Mouse (Mus musculus) heart, postnatal 4 days (tissue): ENCODE data around the gene Lcn8. TPM values are rescaled to one million over a fixed set of nuclear protein-coding genes. Genes with fewer than 3 reads are reported as not detected.
A peak's percentile ranks its signal among the peaks of the same experiment; 100 is the strongest.

ENCODE experiments used
- DNase-seq: peaks from one replicate; pipeline ENCODE4 v3.0.0; 2021
- total RNA-seq, 2 experiments: library from RNA; stranded (reverse); gene quantifications; 2 replicates each; pipeline ENCODE4 v1.2.3; 2021

Gene Lcn8
- total RNA-seq = under 1 TPM; 0.72 to 0.74 TPM

DNA sequence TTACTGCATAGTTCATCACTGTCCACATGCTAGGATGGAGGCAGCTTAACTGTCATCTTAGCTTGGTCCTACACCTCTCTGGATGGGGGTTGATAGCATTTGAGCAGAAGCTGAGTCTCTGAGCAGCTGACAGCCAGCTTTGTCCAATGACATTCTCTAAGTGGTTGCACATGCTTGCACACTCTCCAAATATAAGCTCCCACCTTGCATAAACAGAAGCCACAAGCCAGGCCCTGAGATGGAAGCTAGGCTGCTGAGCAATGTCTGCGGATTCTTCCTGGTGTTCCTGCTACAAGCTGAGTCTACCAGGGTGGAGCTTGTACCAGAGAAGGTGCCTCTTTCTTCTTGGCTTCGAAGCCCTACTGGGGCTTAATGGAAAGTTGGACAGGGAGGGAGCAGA lies at the start of gene Lcn8:
Lcn8 (plus strand) TSS at position 219 of the 400 bp plus-strand sequence.
- DNase-seq = no peak

DNA sequence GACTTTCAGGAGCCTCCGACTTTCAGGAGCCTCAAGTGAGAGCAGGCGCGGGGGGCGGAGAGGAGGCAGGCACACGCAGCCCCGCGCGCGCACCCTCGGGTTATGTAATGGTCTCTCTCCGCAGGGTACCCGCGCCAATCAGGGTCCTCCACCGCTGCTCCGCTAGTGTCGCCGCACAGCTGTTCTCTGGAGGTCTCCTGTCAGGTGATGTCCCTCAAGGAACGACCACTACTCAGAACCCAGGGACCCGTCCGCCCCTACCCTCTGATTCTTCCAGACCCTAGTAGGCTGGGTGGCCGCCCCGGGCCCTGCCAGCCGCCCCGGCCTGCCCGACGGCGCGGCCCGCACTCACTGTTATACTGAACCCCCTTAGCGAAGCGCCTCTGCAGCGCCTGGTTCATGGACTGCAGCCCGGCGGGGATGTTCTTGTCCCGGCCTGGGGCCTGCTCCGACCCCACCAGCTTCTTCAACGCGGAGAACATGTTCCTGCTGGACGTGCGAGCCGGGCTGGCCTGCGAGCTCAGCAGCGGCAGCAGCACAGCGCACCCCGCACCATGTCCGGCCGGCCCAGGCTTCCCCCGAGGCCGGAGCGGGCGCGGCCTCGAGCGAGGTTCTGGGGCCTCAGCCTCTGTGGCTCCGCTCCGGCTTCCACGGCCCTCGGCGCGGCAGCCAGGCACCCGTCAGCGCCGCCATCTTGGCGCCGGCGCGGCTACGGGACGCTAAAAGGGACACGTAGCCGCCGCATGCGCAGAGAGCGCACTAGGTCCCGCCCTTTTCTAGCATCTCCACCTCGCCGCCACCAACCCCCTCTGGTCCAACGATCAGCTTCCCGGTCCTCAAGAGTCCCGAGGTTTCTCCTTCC lies 44.9 kb upstream of the Lcn8 start, which contains the start of gene Rabl6:
Rabl6 (minus strand) TSS at position 761 of the 862 bp plus-strand sequence.
- DNase-seq = peak; percentile 91

DNA sequence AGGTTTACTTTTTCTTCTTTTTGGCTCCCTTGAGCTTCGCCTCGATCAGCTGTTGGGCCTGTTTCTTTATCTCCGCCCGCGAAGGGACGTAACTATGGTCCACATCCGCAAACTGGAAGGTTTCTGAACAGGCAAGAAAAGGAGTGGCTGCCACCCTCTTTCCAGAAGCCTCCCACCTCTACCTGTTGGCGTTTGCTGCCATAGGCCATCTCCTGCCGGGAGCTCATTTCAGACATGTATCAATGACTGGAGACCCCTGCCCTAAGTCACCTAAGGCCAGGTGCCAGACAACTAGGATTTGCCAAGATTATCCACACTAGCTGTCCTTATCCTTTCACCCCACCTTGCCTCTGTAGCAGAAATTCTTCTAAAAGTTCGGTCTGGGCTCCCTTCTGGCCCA lies 44.2 kb upstream of the Lcn8 start:
- DNase-seq = no peak

DNA sequence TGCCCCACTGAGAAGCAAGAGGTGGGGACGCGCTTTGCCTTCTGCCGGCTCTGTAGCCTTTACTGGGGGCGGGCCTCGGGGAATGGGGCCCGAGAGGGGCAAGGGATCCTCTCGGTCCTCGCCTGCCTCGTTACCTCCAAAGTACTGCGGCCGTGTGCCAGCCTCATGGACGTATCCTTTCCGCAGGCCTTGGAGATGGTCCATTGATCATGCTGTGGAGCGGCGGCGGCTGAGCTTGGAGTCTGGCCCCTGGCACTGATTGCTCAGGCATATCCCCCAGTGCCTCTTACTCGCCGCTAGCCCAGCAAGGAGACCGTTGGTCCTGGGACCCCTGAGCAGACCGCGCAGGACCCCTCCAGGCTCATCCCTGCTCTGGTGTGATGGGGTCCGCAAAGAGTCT lies 36.5 kb upstream of the Lcn8 start:
- DNase-seq = no peak

DNA sequence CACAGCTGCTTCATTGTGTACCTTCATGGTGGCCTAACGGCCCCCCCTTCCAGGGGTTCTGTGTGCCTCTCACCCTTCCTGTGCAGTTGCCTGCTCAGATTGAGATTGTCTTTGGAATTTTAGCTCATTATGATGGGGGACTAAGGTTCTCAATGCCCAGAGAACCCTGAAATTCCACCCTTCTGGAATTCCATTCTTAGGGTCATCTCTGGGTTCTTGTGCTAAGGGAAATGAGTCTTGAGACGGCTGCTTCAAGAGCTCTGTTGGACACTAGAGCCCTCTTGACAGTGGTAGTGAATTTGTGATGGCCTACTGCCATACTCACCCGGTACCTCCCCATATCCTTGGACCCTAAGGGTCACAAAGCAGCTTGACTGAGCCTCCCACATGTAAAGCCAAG lies 35.3 kb upstream of the Lcn8 start, which contains the start of gene Ccdc183:
Ccdc183 (minus strand) TSS at position 101 of the 400 bp plus-strand sequence.
- no peak for DNase-seq

DNA sequence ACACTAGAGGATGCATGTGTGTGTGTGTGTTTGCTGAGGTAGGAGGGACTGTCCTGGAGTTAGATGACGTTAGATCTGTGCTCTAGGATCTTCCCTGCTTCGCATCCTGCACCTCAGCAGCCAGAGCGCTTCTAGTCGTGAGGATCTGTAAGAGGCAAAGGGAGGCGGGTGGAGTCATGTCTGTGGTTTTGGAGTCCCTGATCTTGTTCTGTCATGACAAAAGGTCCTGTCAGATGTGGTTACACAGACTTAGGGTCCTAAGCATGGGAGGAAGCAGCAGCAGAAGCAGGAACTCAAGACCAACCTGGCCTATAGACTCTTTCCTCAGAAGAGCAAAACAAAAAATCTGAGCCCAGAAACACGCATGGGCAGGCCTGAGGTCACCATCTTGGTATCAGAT lies 32.5 kb upstream of the Lcn8 start:
- DNase-seq = no peak

DNA sequence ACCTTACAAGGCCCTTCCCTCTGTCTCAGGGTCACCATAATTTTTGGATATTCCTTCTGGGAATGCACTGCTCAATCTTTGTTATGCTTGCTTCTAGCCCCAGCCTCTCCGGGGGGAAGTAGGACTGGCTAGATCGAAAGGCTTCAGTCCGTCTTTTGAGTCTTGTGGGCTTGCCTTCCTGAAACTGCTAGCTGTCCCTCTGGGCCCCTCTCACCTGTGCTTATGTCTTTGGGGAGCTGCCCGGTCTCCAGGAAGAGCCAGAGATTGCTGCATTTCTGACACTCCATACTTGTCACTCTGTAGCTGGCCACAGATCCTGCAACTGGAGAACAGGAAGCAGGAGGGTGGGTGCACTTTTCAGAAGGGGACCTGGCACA lies 32.1 kb upstream of the Lcn8 start:
- no peak for DNase-seq

DNA sequence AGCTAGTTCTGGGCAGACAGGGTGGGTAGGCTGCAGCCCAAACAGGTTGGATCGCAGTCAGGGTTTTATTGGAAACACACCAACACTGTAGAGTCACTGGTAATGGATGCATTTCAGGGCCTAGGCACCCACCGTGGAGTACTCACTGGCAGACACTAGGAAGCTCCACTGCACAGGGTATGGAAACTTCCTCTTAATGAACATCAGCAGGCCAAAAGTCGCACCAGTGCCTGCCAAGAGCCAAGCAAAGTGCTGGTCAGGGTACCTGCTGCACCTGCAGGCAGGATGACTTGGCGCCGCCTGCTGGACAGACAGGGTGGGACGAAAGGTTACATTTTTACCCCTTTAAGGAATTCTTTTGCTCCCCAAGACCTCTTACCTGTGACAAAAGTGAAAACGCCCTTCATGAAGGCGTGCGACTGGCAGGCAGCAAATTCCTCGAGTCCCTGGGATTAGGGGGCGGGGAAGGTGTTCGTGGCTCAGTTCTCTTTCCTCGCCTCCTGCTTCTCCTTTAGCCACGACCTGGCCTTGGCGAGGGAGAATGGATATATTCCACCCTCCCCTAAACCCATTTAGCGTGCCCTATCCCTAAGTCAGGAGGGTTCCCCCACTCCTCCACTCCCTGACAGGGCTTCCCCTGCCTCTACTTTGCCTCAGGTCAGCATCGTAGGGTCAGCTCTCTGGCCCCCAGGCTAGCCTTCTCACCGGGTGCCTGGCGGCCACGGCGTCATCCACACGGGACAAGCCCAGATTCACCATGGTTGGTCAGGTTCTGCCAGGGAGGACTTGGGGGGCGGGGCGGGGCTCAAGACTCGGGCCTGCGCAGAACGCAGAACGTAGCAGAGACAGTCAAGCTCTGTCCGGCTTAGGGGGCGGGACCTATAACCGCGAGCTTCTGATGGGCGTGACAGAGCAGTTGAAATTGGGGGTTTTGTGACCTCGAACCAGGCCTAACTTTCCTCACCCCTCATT lies 31.4 kb upstream of the Lcn8 start, which contains the start of gene Tmem141:
Tmem141 (minus strand) TSS at position 777 of the 972 bp plus-strand sequence.
- DNase-seq = peak; percentile 92

DNA sequence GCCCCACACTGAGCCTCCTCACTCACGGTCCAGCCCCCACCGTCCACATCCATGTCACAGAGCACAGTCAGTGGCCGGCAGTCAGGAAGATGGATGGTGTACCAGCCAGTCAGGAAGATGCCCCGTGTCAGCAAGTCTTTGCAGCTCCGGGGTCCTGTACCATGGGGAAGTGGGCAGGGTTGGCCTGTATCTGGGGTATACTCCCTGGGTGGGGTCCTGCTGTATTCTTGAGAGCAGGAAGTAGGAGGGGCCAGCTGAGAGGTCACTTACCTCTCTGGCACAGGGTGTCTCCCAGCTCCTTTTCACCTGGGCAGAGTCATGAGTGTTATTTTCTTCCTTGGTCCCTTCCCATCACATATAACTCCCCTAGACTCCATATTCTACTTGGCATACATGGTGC lies 26.9 kb upstream of the Lcn8 start:
- no peak for DNase-seq

DNA sequence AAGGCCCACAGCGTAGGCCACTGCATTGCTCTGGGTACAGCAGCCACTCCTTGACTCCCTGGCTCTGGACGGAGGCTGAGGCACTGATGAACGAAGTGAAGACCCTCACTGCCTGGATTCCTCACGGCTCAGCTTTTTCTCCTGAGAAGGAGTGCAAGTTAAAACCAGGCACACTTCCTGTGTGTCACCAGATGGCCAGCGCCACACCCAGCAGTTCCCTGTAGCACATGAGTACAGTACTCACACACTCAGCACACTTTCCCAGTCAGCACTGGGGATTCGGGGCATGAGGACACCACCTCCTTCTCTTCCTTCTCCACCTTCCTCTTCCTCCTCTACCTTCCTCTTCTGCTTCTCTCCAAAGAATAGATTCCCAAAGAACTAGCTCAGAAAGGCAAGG lies 25.1 kb upstream of the Lcn8 start, which contains the start of gene Fcna:
Fcna (minus strand) TSS at position 220 of the 400 bp plus-strand sequence.
- DNase-seq = no peak

DNA sequence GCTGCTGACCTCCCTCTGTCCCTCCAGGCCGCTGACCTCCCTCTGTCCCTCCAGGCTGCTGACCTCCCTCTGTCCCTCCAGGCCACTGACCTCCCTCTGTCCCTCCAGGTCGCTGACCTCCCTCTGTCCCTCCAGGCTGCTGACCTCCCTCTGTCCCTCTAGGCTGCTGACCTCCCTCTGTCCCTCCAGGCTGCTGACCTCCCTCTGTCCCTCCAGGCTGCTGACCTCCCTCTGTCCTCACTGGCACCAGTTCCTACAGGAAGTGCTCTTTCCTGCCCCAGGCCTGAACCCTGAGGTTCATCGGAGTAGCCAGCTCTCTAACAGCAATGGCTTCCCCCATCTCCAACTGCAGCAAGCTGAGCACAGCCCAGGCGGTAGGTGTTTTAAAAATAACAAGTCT lies 24.2 kb upstream of the Lcn8 start:
- DNase-seq = no peak

DNA sequence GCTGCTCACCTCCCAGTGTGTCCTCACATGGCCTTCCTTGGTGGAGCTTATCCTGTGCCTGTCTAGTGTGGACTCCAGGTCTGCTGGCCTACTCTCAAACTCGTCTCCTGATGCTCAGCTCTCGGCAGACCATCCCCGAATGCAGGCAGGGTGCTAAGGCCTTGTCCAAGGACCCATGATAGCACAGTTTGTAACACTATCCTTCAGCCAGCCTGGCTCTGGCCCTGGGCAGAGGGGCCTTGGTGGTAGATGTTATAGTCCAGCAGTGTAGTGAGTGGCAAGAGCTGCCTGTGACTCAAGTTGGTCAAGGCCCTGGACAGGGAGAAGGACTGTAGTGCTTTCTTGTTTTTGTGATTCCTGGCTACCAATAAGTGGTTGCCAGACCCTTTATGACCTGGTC lies 19.3 kb upstream of the Lcn8 start:
- DNase-seq = no peak

DNA sequence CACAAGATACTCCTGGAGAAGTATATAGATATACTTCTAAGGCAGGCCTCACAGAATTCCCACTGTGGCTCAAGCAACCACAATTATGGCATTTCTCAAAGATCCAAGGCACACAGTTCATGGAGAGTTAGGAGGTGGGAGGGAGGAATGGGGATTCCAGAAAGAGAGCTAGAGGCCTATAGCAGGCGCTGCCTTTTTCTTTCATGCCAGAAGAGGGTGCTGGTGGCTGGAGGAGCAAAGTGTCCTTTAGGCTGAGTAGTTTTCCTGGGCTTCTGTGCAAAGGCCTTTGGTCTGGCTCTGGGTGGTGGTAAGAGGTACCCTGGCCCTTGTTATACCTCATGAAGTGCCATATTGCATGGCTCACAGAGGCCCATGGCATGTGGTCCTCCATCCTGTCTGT lies 18.9 kb upstream of the Lcn8 start:
- DNase-seq = no peak

DNA sequence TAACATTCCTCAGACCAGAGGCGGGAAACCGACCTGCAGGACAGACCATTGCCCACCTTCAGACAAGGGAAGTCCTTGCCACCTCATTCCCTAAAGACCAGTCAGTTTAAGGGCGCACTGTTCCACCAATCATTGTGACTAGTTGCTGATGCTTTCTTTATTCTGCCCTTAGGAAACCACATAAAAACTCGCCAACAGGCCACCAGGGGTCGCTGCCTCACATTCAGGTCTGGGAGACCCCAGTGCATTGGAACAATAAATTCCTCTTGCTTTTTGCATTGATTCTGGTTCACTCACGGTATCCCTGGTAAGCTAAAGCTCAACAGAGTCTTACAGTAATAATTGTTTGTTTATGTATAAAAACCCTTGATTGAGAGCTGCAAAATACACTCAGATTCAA lies 13.0 kb upstream of the Lcn8 start:
- peak; percentile 68 for DNase-seq

DNA sequence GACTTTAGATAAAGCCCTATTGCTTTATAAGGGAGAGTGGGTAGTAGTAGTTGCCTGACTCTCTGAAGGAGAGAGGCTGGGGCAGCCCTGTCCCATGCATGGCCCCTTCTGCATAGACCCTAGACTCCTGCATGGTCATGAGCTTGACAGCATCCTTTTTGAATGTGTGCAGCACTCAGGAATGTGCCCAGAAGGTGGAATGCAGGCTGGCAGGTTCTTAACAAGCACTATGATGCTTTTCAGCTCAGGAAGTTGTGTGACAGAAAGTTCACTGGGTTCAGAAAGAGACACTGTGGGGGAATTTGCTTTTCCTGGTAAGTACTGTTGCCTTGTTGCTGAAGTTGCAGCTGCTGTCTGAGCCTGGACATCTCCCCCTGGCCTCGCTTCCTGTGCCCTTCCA lies 1.6 kb downstream of the Lcn8 start:
- DNase-seq = no peak

DNA sequence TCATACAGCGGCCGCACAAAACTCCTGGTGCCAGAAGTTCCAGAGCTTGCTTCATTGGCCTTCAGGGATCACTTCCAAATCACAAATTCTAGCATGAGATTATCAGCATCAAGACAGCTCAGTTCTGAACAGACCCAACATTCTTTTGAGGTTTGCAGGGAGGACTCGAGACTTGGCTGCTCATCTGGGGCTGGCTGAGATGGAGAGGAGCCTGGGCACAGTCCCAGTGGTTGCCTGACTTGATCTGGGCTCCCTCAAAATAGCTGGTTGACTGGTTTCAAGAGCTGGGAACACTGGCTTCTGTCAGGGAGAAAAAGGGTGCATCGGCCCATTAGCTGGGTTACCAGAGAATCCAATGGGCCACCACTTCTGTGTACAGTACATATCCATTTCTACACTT lies 3.8 kb downstream of the Lcn8 start:
- peak; percentile 29 for DNase-seq

DNA sequence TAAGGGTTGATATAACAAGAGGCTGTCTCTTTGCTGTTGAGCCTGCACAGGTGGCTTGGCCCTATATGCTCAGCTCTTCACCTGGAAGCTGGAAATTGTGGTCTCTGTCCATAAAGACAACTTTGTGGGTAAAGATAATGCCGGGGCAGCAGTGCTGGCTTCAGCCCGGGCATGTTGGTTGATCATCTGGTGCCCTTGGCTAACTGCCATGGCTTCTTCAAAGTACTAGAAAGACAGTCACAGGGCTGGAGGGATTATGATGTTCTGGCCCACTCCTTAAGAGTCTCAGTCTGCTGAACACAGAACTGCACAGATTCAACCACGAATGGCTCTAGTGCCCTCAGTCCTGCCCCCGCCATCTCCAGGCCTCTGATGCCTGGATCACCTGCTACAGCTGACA lies 4.3 kb downstream of the Lcn8 start:
- DNase-seq = peak; percentile 25

DNA sequence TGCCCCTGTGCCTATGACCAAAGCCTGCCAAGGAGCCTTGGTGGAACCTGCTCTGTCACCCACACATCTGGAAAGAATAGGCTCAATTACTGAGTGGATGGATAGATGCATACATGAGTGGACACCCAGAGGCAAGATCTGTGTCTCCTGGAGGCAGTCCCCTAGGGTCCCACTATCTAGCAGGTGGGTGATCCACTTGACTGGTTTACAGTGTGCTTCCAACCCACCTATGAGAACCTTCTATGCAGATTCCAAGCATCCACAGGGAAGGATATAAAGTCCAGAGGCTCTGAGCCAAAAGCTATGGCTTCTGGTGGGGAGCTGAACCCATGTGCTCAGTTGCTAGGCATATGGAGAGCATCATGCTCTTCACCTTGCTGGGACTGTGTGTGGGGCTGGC lies 4.7 kb downstream of the Lcn8 start, which contains the start of gene Lcn5:
Lcn5 (plus strand) TSS at position 301 of the 400 bp plus-strand sequence.
- DNase-seq = no peak

DNA sequence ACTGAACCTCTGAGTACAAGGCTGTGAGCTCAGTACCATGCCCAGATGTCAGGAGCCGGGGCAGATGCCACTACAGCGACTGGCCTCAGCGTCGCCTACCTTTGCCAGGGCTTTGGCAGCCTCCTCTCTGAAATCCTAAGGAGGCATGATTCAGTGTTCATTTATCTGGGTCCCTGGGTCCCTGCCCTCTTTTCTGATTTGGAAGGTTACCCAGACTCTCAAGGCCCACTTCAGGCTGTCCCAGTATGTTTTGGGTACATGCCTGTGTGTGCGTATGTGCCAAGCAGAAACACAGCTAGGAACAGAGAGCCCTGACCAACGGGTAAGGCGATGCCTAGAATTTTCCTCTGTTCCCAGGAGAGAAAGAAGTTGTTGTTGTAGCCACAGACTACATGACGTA lies 7.4 kb downstream of the Lcn8 start:
- no peak for DNase-seq

DNA sequence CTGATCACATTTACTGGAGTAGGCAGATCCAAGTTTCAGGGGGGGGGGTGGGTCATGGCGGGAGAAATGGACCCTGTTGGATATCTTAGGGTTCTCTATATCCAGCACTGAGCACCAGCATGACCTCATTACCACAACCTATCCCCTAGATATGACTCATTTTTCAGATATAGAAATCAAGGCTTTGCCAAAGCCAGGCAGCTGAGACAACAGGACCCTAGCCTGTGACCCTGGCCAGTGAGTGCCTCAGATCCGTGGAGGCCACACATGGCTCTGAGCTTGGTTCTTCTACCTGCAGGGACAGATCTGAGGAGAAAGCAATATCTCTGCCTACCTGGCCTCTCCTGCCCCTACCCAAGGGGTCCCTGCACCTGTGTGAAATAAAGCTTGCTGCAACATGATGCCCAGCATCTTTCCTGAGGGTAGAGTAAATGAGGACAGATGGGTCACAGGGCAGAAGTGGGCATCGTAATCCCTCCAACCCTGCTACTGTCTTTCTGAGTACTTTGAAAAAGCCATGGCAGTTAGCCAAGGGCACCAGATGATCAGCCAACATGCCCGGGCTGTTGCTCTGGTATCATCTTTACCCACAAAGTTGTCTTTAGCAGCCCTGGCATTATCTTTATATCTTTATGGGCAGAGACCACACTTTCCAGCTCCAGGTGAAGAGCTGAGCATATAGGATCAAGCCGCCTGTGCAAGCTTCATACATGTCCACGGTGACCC lies 8.5 kb downstream of the Lcn8 start:
- no peak for DNase-seq

DNA sequence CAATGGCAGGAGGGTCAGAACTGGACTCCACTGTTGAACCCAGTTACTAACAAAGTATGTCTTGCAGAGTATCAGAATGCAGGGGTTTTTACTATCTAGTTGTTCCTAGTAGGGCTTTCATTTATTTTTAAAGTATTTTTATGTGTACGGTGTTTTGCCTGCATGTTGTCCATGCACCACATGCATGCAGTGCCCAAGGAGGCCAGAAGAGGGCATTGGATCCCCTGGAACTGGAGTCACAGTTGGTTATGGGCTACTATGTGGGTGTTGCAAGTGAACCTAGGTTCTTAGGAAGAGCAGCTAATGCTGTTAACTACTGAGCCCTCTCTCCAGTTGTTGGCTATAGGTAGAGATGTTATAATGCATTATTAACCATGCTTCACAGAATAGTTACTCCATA lies 10.6 kb downstream of the Lcn8 start:
- peak; percentile 70 for DNase-seq

DNA sequence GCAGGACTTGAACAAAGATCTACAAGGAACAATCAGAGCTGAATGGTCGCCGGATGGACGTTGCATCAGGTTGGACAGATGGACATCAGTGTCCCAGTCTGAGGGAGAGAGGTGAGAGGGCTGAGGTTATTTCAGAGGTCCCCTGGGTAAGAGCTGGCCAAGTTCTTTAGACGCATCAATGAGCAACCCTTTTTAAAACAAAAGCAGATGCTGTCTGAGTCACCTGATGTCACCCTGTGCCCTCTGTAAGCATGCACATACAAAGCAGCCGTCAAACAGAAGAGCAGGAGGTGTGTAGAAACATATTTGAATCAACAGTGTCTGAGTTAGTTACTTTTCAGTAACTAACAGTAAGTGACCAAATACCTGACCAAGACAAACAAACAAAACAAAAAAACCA lies 11.2 kb downstream of the Lcn8 start:
- DNase-seq = no peak
